Mouse (Mus musculus): ENCODE results near the gene Ptms.

GRCm38 (mm10) chr6:124866560-124866959 is 53.3 kb downstream of the Ptms start:
- no peak for TF ChIP-seq CTCF (IDR thresholded peaks at IDR 0.05; ENCODE audit: low read depth, low read length)
- no peak for TF ChIP-seq GATA1 (IDR thresholded peaks at IDR 0.05; ENCODE audit: borderline replicate concordance, low read length)
- no peak for TF ChIP-seq TAL1 (conservative IDR thresholded peaks at IDR 0.05; ENCODE audit: low read depth, low read length)

Measured in G1E (cell line).